Mouse (Mus musculus) heart, postnatal 10 days (tissue): ENCODE data around the gene Sf3b3. TPM values are rescaled to one million over a fixed set of nuclear protein-coding genes. Genes with fewer than 3 reads are reported as not detected.
"Not testable (repeated sequence)": the region's sequence is repeated elsewhere in the genome, so short reads cannot be mapped to it uniquely, and the experiment has no call there.

Experiments
- DNase-seq, 2 experiments: peaks; one replicate each; pipeline ENCODE4 v3.0.0; 2021
- intact Hi-C: fragments of 180-260 bp; cut with DNase I; formaldehyde crosslinking; loops from one replicate; pipeline ENCODE4 v1.15.1; 2025
- total RNA-seq, 2 experiments: library from RNA; stranded (reverse); gene quantifications; 2 replicates each; pipeline ENCODE4 v1.2.3; 2021

The Sf3b3 gene
- total RNA-seq, result 10 to 100 TPM; 52.2 to 57.0 TPM

DNA sequence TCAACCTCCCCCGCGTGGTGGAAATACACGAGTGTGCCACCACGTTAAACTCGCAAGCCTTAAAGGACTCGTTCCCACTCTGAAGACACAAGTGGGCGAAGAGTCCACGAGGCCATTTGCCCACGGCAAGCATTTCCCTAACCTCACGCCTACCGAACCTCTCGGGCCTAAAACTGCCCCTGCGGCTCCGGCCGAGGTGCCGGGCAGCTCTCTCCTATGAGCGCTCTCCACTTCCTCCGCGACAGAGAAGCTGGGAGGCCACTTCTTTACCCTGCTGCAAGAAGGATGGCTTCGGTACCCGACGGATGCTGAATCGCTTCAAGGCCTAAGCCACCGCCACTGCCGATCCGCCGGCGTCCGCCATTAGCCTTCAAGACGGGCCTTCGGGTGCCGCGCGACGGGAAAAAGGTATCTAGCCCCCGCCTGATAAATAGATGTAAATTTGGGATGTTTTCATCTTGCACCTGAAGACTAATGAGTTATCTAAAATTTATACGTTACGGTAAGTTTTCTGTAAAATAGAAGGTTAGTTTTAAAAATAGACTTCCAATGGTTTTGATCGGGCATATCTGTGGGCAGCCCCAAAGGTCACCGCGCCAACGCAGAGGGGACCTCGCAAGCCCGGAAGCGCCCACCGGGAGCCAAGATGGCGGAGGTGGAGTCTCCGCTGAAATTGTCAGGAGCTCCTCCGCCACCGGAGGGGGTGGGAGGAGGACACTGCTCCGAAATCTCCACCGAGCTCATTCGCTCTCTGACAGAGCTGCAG is at the start of gene Sf3b3, which contains the start of gene Cog4:
Sf3b3 (minus strand) TSS at position 383 of the 766 bp plus-strand sequence.
Cog4 (plus strand) TSS at position 196 of the 766 bp plus-strand sequence.
- peak; percentile 91 to 93 for DNase-seq
- intact Hi-C loops, result no loop called here

DNA sequence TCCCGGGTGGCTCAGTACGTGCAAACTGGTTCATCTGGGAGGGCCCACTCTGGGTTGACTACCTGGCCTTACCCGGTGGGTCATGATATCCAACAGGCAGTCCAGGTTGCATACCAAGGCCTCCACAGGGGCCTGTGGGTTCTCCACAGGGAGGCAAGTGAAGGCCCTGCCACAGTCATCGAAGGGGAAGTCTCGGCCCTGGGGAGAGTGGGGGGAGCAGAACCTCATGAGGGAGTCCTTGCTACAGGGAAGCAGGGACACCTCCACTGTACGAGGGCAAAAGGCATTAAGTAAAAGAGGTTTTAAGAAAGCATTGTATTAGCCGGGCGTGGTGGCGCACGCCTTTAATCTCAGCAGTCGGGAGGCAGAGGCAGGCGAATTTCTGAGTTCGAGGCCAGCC is 49.2 kb upstream of the Sf3b3 start:
- no peak for DNase-seq
- intact Hi-C loops, result no loop called here

DNA sequence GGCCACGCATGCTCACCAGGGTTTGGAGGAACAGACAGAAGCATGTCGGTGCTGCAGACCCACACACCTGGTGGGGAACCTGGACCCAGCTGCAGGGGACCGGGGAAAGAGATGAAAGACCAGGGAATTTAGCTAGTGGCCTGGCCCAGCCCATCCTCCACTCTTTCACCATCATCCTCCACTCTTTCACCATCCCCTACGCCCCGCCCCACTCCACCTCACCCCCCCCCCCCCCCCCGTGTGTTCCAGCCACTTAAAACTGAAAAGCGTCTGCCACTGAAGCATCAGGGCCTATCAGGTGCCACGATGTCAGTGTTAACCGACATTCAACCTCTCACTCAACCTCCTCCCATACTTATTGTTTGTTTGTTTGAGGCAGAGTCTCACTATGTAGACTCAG is 48.7 kb upstream of the Sf3b3 start:
- intact Hi-C loops, result no loop called here
- peak in 1 of 2 experiments; percentile 13 for DNase-seq

DNA sequence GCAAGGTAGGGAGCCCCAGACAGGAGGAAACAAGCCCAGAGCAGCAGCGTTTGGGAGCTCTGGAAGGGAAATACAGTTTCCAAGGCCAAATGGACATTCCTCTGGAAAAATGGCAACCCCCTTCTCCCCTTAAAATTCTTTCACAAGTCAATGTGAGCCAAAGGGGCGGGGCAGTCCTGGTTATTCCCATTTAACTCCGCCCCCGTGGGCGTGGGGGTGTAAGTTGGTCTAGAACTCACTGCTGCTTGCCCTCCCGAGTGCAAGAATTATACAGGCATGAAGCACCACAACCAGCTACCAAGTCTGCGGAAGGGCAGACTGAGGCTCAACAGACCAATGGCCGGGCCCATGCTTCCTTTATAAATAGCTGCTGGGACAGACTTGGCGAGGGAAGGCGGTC is 48.3 kb upstream of the Sf3b3 start:
- intact Hi-C loops, result no loop called here
- DNase-seq, result peak in 1 of 2 experiments; percentile 17

DNA sequence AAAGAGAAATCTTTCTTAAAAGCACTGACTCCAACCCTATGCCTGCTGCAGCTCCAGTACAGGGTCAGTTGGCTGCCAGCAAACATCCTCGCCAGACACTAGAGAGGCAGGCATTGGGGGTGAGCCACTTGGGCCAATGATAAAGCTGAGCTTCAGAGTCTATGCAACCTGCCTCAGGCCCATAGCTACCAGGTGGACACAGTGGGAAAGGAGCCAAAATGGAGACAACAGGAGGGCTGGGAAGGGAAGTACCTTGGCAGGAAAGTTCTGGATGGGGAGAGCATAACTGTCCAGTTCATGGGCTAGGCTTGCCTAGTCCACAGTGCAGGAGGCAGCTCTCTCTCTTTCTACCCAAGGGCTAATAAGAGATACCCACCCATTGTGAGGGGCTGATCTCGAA is 46.3 kb upstream of the Sf3b3 start:
- DNase-seq, result no peak
- intact Hi-C loops, result no loop called here

DNA sequence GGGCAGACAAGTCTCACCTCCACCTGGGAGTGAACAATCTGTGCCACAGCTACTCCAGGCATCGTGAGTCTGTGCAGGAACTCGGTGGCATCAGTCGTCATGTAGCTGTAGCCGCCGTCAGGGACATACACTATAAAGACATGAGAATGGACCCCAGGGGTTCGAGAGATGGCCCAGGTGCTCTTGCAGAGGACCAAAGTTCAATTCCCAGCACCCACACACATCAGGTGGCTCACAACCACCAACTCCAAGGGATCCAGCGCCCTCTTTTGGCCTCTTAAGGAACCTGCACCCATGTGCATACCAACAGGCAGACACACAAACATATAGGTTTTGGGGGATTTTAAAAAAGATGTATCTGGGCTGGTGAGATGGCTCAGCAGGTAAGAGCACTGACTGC is 45.5 kb upstream of the Sf3b3 start:
- no peak for DNase-seq
- intact Hi-C loops, result no loop called here

DNA sequence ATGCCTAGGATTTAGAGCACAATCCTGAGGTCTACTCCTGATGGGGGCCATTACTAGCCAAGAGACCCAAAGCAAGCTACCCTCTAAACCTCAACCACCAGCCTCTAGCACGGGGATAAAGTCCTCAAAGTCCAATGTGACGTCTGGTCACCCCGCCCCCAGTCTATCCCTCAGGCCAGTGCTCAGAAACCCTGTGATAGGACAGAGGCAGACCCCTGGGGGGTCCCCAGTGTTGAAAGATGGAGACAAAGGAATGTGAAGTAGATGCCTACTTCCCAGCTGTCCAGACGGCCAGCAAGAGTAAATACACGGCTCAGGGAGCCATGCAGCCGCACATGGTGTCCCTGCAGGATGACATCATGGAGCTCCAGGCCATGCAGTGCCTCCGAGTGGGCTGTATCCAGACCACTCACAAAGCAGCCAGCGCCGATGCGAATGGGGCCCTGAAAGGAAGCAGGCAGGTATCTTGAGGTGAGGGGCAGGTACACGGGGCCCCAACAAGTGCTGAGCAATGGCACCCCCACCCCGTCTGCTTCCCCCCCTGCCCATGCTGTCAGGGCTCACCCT is 43.4 kb upstream of the Sf3b3 start:
- intact Hi-C loops, result no loop called here
- DNase-seq, result no peak

DNA sequence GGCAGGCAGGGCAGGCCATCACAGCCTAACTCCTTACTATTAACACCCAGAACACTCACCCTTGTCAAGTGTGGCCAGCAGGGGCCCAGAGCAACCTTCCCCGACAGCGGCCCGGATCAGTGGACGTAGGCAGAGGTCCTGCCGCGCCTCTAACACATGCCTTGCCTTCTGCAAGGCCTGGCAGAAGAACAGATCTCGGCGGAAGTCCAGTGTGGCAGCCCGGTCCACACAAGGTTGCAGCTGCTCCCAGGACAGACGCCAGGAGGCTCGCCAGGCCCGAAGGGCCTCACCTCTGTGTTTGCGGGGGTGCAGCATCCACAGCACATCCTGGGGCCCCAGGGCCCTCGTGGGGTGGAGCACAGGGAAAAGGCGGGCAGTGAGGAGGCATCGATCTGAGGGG is 42.3 kb upstream of the Sf3b3 start:
- DNase-seq, result peak in 1 of 2 experiments; percentile 11
- intact Hi-C loops, result no loop called here

DNA sequence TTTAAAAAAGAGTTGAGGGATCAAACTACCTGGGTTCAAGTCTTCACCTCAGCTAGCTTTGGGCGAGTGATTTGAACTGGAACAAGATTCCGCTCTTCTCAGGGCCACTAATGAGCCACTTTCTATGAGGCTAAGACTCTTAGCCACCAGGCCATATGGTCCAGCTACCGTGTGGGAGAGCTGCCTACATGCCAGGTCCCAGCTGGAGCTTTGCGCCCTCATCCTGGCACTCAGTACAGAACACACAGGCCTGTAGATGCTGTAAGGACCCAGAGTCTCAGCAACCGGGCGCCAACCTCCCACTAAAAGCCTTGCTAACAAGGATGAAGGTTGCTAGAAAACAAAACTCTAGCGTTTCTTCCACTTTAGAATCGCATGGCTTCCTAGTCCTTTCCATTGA is 41.9 kb upstream of the Sf3b3 start:
- intact Hi-C loops, result no loop called here
- DNase-seq, result no peak

DNA sequence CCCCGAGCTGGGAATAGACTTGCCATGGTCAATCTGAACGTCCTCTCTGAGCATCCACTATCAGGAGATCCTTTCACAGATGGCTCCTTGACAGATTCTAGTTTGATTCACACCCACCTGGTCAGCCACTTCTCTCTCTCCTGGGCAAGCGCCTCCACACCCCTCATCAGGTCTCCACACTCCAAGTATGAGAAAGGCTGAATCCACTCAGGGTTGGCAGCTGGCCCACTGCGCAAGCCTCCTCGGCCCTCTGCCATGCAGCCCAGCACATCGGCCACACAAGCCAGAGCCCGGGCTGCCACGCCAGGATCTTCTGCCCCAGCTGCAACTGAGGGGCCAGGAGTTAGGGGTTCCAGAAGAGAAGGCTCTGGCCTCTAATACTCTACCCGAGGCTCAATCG is 41.0 kb upstream of the Sf3b3 start:
- DNase-seq, result peak in 1 of 2 experiments; percentile 19
- intact Hi-C loops, result no loop called here

DNA sequence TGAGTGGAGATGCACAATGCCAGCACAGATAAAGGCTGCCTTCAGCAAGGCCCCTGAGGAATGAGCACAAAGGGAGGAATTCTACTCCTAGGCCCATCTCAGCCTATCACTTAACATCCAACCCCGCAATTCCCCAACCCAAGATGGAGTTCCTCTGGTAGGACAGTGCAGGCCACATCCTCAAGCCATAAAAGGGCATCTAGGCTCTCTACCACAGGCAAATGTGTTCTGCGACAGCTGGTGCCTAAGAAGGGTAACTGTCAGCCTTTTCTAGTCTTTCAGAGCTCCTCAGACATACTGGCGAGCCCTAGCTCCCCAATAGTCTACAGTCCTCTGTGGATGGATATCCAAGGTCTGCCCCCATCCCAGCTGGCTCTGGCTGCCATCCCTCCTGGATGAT is 40.0 kb upstream of the Sf3b3 start:
- no peak for DNase-seq
- intact Hi-C loops, result no loop called here

DNA sequence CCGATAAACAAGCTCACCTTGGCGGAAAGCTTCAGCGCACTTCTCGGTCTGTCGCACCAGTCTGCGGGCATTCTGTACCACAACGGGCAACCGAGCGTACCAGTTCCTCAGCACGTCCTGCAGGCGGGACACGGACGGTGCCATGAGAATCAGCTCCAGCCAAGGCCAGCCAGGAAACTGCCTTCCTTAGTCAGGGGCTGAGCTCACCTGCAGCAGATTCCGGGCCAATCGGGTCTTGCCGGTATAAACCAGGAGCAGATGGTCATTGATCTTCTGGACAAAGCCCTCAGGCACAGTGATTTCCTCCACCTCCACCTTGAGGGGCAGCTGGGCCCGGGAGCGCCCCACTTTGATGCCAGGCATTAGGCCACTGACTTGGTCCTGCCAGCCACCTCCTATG is 37.2 kb upstream of the Sf3b3 start:
- intact Hi-C loops, result no loop called here
- DNase-seq, result no peak

DNA sequence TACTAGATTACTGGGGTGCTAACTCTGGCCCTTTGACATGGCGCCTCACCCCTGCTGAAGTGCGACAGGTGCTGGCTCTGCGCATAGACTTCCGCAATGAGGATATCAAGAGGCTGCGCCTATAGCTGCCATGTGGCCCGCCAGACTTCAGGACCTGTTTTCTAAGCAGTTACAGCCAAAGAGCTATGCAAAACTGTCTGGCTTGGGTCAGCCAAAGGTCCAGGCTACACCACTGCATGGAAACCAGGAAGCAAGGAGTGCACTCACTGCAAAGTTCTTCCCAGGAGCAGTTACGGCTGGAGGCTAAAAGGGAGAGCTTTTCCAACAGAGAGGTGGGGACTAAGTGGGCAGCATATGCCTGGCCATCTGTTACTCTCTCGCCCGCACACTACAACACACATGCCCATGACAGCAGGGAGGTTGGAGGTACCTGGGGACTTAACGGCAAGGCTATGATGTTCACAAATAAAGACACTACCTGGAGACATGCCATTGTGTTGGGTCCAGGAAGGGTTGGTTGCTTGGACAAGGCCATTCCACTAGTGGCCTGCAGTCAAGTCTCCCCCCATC is 35.2 kb upstream of the Sf3b3 start:
- intact Hi-C loops, result no loop called here
- no peak for DNase-seq

DNA sequence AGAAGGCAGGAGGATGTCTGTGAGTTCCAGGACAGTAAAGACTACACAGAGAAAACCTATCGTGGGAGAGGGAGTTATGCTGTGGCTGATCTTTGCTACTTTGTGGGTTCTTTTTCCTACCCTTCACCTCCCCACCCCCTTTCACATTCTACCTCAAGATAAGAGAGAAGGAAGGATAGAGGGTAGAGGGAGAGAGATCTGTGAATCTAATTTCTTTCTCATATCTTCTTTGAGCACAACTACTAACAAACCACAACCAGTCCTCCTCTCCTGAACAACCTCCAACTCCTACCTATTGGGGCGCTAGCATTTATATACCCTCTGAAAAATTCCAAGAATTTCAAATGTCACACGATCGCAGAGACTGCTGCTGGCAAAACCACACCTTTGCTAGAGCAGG is 31.3 kb upstream of the Sf3b3 start:
- intact Hi-C loops, result no loop called here
- DNase-seq, result no peak

DNA sequence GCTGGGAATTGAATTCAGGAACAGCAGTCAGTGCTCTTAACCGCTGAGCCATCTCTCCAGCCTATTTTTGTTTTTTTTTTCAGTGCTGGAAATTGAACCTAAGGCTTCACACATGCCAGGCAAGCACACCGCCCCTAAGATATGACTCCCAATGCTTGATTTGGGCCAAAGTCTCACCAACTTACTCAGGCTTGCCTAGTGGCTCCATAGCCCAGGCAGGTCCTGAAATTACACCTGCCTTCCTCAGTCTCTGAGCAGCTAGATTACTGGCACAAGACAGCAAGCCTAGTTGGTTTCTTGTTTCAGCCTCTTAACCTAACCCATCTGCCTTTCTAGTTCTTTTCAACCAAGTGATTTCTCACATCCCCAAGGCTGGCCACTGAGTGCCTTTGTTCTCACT is 23.9 kb upstream of the Sf3b3 start:
- intact Hi-C loops, result no loop called here

DNA sequence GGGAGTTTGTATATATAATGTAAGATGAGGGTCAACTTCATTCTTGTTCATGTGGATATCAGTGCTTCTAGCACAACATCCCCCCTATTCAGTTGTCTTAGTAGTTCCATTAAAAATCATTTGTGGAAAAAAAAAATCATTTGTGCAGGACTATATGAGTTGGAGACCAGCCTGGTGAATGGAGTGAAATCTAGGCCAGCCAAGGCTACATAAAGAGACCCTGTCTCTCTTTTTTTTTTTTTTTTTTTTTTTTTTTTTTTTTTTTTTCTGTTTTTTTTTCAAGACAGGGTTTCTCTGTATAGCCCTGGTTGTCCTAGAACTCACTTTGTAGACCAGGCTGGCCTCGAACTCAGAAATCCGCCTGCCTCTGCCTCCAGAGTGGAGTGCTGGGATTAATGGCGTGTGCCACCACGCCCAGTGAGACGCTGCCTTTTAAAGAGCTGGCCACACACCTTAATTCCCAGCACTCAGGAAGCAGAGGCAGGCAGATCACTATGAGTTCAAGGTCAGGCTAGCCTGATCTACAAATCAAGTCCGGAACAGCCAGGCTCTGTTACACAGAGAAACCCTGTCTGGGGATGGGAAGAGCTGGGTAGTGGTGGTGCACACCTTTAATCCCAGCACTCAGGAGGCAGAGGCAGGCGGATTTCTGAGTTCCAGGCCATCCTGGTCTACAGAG is 14.9 kb upstream of the Sf3b3 start:
- DNase-seq, intact Hi-C loops: not testable (repeated sequence)

More for the DNA sequence above, 23.9 kb upstream of the Sf3b3 start:
- no peak for DNase-seq

DNA sequence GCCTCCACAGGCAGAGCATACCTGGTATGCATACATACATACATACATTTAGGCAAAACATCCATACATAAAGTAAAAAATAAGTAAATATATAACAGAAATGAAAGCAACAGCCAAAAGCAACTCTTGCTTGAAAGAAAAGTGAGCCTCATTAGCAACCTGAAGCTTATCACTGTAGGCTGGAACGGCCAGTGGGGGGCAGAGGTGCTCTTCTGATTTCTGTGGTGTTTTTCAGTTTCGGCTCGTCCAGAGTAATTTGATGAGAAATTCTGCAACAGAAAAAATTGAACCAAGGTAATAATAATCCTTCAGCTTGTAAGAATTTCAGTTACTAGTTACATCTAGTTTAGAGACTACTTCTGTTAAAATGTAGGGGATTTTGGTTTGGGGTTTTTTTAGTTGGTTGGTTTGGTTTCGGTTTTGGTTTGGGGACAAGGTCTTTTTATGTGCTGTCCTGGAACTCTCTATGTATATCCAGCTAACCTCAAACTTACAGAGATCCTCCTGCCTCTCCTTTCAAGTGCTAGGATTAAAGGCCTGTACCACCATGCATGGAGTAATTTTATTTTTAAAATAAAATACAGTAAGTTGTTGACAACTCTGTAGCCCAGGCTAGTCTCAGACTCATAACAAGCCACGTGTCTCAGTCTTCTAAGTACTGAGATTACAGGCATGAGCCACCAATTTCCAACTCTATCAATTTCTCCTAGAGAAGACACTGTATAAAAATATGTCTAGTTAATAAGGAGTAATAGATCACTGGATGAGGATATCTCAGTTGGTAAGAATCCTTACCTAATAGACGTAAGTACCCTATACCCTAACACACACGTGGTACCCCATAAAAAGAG is 13.3 kb upstream of the Sf3b3 start:
- intact Hi-C loops, result loop anchor here (5.0 kb wide), 1 partner anchor 232 kb away; the partner anchor contains the start of genes Clec18a and Pdpr
- peak in 1 of 2 experiments; percentile 15 for DNase-seq

DNA sequence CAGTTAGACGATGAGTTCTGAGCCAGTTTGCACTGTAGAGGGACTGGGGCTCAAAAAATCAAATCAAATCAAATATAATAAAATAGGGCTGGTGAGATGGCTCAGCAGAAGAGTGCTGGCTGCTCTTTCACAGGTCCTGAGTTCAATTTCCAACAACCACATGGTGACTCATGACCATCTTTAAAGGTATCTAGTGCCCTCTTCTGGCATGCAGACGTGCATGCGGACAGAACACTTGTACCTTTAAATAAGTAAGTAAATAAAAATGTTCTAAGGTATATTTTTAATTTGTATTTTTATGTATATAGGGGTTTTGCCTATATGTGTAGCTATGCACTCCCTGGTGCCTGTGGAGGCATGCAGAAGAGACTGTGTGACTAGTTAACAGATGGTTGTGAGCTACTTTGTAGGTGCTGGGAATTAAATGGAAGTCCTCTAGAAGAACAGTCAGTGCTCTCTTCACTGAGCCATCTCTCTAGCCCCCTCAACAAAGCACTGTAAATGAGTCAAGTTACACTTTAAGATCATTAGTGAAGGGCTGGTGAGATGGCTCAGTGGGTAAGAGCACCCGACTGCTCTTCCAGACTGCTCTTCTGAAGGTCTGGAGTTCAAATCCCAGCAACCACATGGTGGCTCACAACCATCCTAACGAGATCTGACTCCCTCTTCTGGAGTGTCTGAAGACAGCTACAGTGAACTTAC is 10.3 kb upstream of the Sf3b3 start:
- intact Hi-C loops, result loop anchor here (2.0 to 5.0 kb wide), 2 partner anchors 106 to 235 kb away; partner anchors contain the start of genes Clec18a and Pdpr
- peak; percentile 7 to 14 for DNase-seq

DNA sequence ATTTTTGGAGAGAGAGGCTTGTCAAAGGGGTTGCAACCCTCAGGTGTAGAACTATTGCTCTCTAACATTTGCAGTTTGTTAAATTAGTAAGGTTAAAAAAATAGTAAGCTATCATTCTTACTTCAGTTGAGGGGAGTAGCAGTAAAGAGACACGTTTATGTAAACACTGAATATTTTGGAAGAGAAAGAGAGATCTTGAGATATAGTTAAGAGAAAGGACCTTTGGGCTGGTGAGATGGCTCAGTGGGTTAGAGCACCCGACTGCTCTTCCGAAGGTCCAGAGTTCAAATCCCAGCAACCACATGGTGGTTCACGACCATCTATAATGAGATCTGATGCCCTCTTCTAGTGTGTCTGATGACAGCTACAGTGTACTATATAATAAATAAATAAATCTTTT is 9.5 kb upstream of the Sf3b3 start:
- DNase-seq, result not testable (repeated sequence)
- intact Hi-C loops, result loop anchor here (2.0 to 5.0 kb wide), 2 partner anchors 105 to 236 kb away; partner anchors contain the start of genes Clec18a and Pdpr

DNA sequence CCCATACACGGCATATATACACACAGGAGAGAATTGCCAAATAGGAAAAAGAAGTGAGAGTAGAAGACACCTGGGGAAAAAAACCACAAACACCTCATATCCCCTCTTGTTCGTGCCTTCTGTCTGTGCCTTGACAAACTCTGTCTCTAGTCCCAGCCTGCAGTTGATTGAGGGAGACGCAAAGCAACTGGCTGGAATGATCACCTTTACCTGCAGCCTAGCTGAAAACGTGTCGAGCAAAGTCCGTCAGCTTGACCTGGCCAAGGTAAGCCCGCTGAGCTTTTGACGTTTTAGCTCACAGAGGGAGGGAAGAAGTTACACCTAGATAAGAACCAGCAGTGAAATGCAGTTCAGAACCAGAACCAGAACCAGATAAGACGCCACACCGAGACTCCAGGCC is 4.6 kb upstream of the Sf3b3 start:
- intact Hi-C loops, result no loop called here
- no peak for DNase-seq
